ENCODE assay signal across 9 mouse cellular contexts in the genomic region with DNA sequence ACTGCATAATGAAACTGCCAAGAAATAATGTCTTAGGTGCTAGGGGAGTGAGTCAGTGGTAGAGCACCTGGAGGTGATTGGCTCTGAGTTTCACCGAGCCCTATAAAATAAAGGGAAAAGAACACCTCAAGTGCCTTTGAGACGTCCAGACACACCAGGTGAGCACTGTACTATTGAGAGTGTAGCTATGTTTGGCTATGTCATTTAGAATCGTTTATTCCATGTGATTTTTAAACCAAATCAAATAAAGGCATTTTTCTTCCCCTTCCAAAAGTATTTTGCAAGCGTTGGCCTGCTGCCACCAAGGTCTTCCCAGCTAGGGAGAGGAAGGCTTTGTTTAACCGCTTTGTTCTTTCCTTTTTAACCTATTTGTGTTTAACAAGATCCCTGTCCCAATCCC. TPM values are rescaled to one million over a fixed set of nuclear protein-coding genes. Genes with fewer than 3 reads are reported as not detected.
DNase-seq lines count a peak whose midpoint lies in the region; ATAC-seq and TF ChIP-seq lines count a peak whose summit lies in the region.
"Had no signal": no experiment of that assay in that cellular context is flagged by ENCODE, and none has a peak within 500 bp of the region (broad histone marks: within the 10 kb centered on the region; RNA-seq: fewer than 3 reads in every experiment).

No protein-coding gene starts in this region.

- H3K4me1 ChIP-seq in kidney, adult 2 months (ENCODE audit: control insufficient read depth, insufficient read depth, low read length): no peaks in the 10 kb centered on the region; the same call in 1 of the 2 replicates
- H3K4me1 ChIP-seq in embryonic facial prominence, embryonic 15.5 days: no peaks in the 10 kb centered on the region
- H3K4me1 ChIP-seq in limb, embryonic 12.5 days (replicated peaks): no peaks in the 10 kb centered on the region
- no peaks in the 10 kb centered on the region for H3K4me1 ChIP-seq in midbrain, embryonic 15.5 days

- H3K4me2 ChIP-seq in embryonic facial prominence, embryonic 15.5 days (replicated peaks): peak overlapping the region; percentile 53
- H3K4me2 ChIP-seq in limb, embryonic 12.5 days: peak overlapping the region; percentile 58
- peak overlapping the region; percentile 53 for H3K4me2 ChIP-seq in midbrain, embryonic 15.5 days

- TF ChIP-seq CTCF in kidney, adult 2 months (conservative IDR thresholded peaks at IDR 0.05; ENCODE audit: insufficient read depth, insufficient read length, low read depth, low read length): no peak

- H3K27me3 ChIP-seq in kidney, adult 2 months (replicated peaks; ENCODE audit: control insufficient read depth, insufficient read depth, low read length): no peaks in the 10 kb centered on the region
- no peaks in the 10 kb centered on the region for H3K27me3 ChIP-seq in embryonic facial prominence, embryonic 15.5 days
- H3K27me3 ChIP-seq in limb, embryonic 12.5 days: no peaks in the 10 kb centered on the region
- H3K27me3 ChIP-seq in midbrain, embryonic 15.5 days (replicated peaks): no peaks in the 10 kb centered on the region

- peak overlapping the region; percentile 88; the same call in 1 of the 2 replicates for H3K27ac ChIP-seq in kidney, adult 2 months (ENCODE audit: insufficient read depth, low read depth, low read length)
- H3K27ac ChIP-seq in embryonic facial prominence, embryonic 15.5 days (replicated peaks): no peak overlapping the region
- no peak overlapping the region for H3K27ac ChIP-seq in limb, embryonic 12.5 days
- H3K27ac ChIP-seq in midbrain, embryonic 15.5 days: no peak overlapping the region

- 38% methylated on average over 5 of the region's 5 CpGs for WGBS in kidney, adult 2 months
- 34% methylated on average over 5 of the region's 5 CpGs for WGBS in embryonic facial prominence, embryonic 15.5 days
- 56% methylated on average over 5 of the region's 5 CpGs for WGBS in limb, embryonic 12.5 days
- 38% methylated on average over 5 of the region's 5 CpGs for WGBS in midbrain, embryonic 15.5 days

- DNase-seq in kidney, adult 2 months: no peak
- DNase-seq in kidney, adult 9 months: no peak
- DNase-seq in embryo, embryonic 9.5 days (ENCODE audit: extremely low spot score): no peak
- no peak for DNase-seq in retina, postnatal 1 day
- no peak for DNase-seq in spleen, postnatal 4 days (ENCODE audit: low spot score in 2 of 2)

- H3K9me3 ChIP-seq in embryonic facial prominence, embryonic 15.5 days (replicated peaks): no peaks in the 10 kb centered on the region
- H3K9me3 ChIP-seq in limb, embryonic 12.5 days: no peaks in the 10 kb centered on the region
- H3K9me3 ChIP-seq in midbrain, embryonic 15.5 days: no peaks in the 10 kb centered on the region
- H3K9me3 ChIP-seq: G1E had no signal

- no peak overlapping the region for H3K9ac ChIP-seq in embryonic facial prominence, embryonic 15.5 days
- H3K9ac ChIP-seq in limb, embryonic 12.5 days (replicated peaks): no peak overlapping the region
- no peak overlapping the region for H3K9ac ChIP-seq in midbrain, embryonic 15.5 days

- no peaks in the 10 kb centered on the region for H3K36me3 ChIP-seq in kidney, adult 2 months (ENCODE audit: control insufficient read depth, insufficient read depth, low read length)
- H3K36me3 ChIP-seq in embryonic facial prominence, embryonic 15.5 days: no peaks in the 10 kb centered on the region
- H3K36me3 ChIP-seq in limb, embryonic 12.5 days: no peaks in the 10 kb centered on the region
- H3K36me3 ChIP-seq in midbrain, embryonic 15.5 days (replicated peaks): no peaks in the 10 kb centered on the region
- H3K36me3 ChIP-seq: G1E had no signal

- no peak for TF ChIP-seq POLR2A in kidney, adult 2 months (IDR thresholded peaks at IDR 0.05; ENCODE audit: low read depth, low read length)

- no peak overlapping the region for H3K4me3 ChIP-seq in kidney, adult 2 months (ENCODE audit: insufficient read depth, low read depth, low read length)
- peak overlapping the region; percentile 34 for H3K4me3 ChIP-seq in embryonic facial prominence, embryonic 15.5 days (replicated peaks)
- no peak overlapping the region for H3K4me3 ChIP-seq in limb, embryonic 12.5 days (replicated peaks)
- H3K4me3 ChIP-seq in midbrain, embryonic 15.5 days: peak overlapping the region; percentile 39

- ATAC-seq in embryonic facial prominence, embryonic 15.5 days (ENCODE audit: insufficient number of reproducible peaks, low FRiP score, low TSS enrichment, low read depth): no peak
- no peak for ATAC-seq in limb, embryonic 12.5 days (ENCODE audit: insufficient number of reproducible peaks, insufficient read depth, low FRiP score, low TSS enrichment, low read depth)
- no peak for ATAC-seq in midbrain, embryonic 15.5 days (replicated peaks)

RNA-seq across cellular contexts. Expression of a gene that starts 2.0 kb away (rescaled TPM):
- polyA plus RNA-seq in kidney, adult 2 months (2012; rRNA removed): 1.5 and 1.7 TPM in 2 replicates
- polyA plus RNA-seq in embryonic facial prominence, embryonic 15.5 days (2015; fragmentation: Nextera tagmentation; extraction: Ambion mirVana): 0.29 and 0.30 TPM in 2 replicates
- 0.54 and 0.91 TPM in 2 replicates for polyA plus RNA-seq in limb, embryonic 12.5 days (2016; fragmentation: Nextera tagmentation; extraction: Ambion mirVana)
- 0.54 and 1.0 TPM in 2 replicates for polyA plus RNA-seq in midbrain, embryonic 15.5 days (2015; fragmentation: Nextera tagmentation; extraction: Ambion mirVana)
- polyA plus RNA-seq: G1E had no signal

Comparison
In these comparisons a context has a peak if more than half of its experiments do, and no peak if none do; other contexts are left out.
1. H3K4me3 ChIP-seq: peak in embryonic facial prominence, embryonic 15.5 days (single experiment) and midbrain, embryonic 15.5 days (single experiment); none in kidney, adult 2 months (single experiment) and limb, embryonic 12.5 days (single experiment).
2. Peak in every context shown above with its lines, with median percentiles within 50 percentile points of each other: H3K4me2 ChIP-seq.